Mouse (Mus musculus) cortical plate, adult 2 months (tissue): ENCODE data around the gene Fbxw11.

Experiments
- CTCF ChIP-seq: fragments of 200-500 bp; IDR thresholded peaks from 2 replicates; pipeline ENCODE4 v1.5.1; 2011; ENCODE audit warnings: mild to moderate bottlenecking, control low read depth, low read length; ENCODE audit not compliant: insufficient read depth; ENCODE audit errors: extremely low read depth
- POLR2A ChIP-seq: fragments of 200-500 bp; IDR thresholded peaks from 2 replicates; pipeline ENCODE4 v1.6.1; 2011; ENCODE audit warnings: mild to moderate bottlenecking, low read length, control low read depth; ENCODE audit not compliant: insufficient read depth; ENCODE audit errors: extremely low read depth

- TF ChIP-seq POLR2A (no peak), CTCF (no peak)
These were observed 45.8 kb downstream of the Fbxw11 start for GRCm38 (mm10) chr11:32688245-32688855.
